Mouse (Mus musculus) urinary bladder, postnatal 4 days (tissue): ENCODE data around the gene Atp11a.

Source experiments
- DNase-seq, 2 experiments: peaks; one replicate each; pipeline ENCODE4 v3.0.0; 2021 to 2022; ENCODE audit warnings: low spot score in 2 of 2

Gene Atp11a

DNA sequence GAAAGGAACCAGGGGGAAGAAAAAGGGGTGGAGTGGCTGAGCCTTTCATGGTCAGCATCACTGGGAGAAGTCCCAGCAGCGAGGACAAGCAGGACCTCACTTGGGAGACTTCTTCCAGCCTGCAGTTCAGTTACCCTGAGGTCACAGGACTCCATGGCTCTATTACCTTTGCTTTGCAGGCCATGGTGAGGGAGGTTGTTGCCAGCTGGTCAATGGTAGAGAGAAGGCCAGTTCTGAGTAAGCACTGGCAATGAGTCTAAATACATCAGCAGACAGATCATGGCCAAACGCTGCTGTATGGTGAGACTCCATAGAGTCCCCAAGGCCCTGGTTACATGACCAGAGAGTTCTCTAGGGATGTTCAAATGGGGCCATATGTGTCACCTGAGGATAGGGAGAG lies 15.5 kb downstream of the Atp11a start:
- DNase-seq, result no peak

DNA sequence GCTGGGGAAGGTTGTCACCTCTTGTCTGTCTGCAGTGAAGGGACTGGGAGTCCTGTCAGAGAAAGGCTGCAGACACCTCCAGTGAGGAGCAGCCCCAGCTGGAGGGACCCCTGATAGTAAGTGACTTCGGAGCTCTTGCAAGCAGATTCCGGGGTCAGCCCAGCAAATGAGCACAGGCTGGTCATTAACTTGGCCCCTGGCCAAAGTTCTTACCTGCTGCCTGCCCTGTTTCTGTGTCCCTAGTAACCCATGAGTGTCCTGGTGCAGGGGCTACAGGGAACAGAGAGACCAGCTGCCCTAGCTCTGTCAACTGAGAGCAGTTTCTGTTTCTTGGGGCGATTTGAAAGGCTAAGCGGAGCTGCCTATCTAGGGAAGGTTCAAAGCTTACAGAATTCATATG lies 17.1 kb downstream of the Atp11a start:
- DNase-seq, result no peak

DNA sequence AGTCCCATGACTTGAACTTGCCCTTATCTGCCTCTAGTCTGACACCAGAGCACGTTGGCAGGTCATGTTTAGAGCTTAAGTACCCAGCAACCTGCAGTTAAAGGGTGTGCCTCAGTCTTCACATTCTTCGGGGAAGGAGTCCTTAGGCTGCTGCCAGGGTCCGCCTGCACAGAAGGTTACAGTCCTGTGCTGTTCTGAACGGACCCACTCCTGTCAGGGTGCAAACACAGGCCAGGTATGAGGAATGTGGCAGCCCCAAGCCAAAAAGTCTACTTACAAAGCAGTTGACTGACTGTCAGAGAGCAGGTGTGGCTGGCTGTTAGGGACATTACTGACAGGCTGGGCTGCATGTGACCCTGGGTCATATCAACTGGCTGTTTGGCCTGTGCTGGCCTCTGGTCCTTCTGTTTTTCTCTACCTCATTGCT lies 18.1 kb downstream of the Atp11a start:
- DNase-seq, result no peak

DNA sequence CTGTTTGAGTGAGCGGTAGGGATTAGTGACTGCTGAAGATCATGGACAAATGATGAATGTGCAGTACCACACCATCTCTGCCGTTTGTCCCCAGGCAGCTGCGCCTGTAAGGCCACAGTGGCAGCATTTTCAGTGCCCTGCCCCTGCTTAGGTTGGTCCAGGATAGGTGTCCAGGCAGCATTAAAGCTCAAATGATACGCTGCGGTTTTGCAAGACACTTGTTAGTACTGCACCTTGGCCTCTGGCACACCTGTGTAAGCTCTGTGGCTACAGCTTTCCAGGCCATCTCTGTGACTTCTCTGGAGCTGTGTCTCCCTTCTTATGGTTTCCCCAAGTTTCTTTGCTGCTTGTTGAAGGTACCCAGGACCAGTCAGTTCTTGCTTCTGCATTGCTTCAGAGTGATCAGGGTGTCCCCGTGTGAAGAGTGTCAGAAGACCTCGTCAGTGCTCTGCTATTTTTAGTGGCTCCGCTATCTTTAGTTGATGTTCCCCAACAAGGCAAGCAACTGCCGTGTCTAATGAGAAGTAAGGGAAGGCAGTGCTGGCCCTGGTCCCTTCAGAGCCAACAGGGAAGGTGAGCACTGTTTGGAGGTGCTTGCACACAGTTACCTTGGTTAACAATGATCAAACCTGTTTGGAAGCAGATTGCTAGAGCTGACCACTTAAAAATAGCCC lies 18.6 kb downstream of the Atp11a start:
- DNase-seq, result no peak

DNA sequence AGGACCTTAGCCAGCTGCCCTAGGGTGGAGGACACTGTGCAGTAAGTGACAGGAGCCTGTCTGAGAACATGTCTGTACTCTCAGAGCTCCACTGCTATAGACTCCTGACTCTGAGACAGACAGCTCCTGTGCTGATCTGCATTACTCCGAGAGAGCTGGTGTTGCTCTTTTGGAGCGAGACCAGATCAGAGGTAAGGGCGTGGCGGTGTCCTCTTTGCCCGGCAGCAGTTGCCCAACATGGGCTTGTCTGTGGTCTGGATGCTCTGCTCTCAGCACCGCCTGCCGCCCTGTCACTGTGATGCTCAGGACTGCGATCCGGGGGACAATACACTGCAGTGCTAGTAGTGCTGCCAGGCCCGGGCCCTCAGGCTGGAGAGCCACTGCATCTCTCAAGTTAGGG lies 19.4 kb downstream of the Atp11a start:
- no peak for DNase-seq

DNA sequence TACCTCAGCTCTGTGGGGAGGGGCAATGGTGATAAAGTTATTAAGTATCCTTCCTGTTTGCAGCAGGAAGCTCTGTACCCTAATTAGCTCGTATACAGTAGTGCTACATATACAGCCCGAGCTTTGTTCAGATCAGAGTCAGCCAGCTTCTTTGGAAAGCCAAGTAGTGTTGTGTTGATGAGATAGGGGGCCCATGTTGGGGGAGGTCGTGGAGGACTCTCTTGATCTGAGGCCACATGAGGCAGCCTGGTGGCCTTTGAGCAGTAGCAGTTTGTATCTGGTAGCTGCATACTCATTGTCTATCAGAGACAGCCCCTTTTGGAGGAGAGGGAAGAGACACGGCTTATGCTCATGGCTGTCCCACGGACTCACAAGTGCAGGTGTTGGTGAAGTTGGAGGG lies 20.4 kb downstream of the Atp11a start:
- DNase-seq, result no peak

DNA sequence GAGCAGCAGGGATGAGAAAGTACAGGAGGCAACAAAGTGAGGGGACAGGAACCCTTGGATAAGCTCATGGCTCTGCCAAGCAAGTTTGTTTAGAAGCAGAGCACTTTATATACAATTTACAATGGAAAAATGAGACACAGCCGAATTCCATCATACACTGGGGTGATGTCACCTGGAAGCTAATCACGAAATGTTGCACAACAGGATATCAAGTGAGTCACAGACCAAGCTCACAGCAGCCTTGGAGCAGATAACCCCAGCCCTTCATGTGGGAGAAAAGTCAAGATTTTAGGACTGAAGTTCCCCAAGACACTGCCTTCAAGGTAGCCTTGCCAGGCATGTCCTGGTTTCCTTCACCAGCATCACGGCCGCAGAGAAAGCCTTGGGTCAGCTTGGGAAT lies 22.7 kb downstream of the Atp11a start:
- DNase-seq, result no peak

DNA sequence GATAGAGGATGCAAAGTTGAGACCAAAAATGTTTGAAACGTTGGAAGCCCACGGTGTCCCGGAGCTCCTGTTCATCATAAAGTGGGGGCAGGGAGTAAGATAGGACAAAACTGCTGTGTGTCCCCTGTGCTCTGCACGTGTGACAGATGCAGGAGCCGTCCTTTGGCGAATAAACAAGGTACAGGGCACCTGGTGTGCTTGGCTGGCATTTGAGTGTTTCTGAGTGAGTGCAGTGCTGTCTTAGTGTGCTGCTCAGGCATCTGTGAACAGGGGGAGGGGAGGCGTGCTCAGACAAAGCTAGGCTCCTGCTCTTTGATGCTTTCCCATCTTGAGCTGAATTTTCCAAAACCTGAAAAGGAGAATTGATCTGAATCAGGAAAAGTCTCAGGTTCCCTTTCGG lies 28.7 kb downstream of the Atp11a start:
- no peak for DNase-seq

DNA sequence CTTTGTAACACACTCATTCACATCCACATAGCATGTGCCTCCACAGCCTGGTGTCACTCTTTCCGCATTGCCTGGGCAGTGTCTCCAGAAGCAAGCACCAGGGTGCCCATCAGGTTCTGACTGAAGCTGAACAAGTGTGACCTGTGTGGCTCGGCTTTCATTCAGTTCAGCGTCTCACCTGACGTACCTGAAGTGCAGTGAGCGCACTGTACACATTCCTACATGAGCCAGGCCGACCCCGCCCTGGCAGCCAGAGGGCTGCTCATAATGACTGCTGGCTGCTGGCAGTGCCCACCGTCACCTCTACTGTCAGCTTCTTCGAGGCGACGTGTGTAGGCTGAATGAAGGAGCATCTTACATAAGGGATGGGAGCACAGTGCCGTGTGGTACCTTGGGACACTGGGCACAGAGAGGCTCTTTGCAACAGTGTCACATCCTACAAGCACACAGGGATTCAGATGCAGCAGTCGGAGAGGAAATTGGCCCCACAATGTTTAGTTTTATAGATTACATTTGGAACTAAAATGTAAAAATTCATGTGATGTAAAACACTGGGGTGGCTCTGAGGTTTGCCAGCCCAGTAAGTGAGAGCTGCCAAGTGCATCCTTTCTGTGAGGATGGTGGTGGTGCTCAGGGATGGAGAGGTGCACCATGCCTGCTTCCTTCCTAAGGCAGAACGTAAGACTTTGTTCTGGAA lies 29.6 kb downstream of the Atp11a start:
- no peak for DNase-seq

DNA sequence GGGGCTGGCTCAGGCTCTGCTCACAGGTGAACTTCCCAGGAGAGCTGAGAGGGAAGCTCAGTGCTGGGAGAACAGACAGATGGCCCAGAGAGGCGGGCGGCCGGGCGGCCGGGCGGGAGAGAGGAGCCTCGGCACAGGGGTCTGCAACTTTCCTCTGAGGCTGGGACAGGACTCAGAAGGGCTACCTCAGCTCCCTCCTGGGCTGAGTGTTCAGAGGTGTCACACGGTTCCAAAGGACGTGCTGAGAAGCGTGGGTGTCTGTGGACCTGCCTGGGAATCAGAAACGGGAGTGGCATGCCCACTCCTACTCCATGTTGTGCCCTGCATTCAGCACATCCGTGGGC lies 30.1 kb downstream of the Atp11a start:
- no peak for DNase-seq

DNA sequence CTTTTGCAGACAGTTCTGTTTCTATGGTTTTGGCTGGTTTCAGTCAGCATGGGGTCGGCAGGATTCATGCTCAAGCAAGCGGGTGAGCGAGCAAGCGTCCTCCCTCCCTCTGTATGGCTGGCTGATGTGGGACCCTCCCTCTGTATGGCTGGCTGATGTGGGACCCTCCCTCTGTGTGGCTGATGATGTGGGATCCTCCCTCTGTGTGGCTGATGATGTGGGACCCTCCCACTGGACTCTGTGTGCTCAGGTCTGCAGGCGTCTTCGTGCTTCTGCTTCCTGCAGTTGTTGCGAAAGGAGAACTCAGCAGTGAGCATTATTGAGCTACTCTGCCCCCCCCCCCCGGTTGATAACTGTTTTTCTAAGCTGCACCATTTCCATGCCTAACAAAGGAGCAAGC lies 30.6 kb downstream of the Atp11a start:
- no peak for DNase-seq

DNA sequence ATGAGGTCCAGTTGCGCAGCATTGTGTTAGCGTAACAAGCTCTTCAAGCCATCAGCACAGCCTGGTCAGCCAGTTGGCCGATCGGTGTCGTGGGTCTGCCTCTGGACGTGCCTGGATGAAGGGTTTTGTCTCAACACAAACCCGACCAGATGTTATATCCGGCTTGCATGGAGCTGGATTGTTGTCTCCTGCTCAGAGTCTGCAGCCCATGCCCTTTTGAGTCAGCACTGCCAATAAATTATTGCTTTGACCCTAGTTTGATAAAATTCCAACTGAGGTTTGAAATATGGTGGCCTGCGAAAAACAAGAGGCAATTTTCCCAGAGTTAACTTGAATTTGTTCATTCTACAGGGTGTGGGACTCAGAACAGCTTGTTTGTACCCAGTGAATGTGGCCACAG lies 31.9 kb downstream of the Atp11a start:
- no peak for DNase-seq

DNA sequence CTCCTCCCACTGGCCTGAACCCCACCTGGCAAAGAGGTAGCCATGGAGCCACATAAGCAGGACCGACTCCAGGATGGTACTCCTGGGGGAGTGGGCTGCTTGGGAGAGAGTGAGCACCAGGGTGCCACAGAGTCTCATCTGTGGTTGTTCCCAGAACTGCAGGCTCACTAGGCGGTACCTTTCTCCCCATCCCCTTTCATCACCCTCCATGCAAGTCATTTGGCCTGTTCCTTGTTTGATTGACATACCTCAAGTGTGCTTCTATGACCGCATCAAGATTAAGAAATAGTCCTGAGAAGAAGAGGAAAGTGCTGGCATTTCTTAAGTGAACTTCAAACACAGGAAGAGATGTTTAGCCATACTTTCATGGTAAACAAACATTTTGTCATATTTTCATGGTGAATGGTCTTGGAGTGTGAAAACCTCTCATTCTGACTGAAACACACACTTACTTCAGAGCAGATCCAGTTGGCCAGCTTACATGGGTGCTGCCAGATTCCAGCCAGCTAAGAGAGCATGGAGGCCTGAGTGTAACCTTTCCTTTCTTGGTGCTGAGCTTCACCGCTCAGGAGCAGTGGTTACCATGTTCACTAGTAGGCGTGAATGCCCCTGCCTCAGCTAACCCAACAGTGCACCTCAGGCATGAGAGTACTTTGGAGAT lies 38.3 kb downstream of the Atp11a start:
- DNase-seq, result no peak

DNA sequence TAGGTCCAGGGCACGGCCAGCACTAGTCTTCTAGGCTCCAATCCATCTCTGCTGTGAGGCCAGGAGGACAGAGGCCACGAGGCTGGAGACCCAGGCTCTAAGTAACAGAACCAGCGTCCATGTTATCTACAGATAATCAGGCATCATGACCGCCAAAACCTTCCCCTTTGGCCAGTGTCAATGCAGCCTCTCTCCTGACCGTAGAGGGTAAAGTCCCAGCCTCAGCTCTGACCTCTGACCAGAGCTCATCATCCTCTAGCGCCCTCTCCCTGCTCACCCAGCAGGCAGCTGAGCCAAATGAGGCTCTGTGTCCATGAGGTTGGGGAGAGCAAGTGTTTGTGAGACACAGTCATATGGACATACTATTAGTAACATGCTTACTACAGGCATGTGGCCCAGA lies 42.3 kb downstream of the Atp11a start:
- DNase-seq, result no peak

DNA sequence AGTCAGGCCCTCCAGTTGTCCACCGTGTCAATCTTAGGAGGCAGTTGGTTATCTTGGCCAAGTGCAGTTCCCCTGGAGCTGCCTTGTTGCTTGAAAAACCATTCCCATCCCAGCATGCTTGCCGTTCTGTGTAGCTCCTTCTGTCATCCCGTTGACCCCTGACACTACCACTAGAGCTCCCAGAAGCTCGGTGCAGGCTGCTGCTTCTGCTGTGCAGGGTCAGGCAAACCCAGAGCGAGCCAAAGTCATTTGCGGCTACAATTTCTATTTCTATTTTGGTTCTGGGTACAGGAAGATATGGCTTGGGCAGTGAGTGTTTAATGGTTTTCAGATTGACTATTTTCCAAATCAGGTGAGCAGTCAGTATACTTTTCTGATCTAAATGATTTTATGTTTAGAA lies 43.0 kb downstream of the Atp11a start:
- no peak for DNase-seq

DNA sequence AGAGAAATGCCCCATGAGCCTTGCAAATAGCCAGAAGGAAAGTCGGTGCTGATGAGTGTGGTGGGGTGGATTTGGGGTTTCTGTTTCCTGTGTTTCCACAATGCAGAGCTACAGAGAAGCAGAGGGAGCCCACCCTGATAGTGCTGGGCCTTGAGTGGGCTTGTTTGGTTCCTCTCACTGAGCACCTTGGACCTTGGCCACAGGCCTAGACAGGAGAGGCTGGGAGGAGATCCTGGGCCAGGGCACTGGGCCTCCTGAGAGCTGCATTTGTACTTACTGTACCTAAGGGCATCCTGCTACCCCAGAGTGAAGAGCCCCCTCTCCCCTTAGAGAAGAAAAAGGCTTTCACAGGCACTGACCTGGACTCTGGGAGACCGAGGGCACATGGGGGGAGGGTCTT lies 43.4 kb downstream of the Atp11a start:
- no peak for DNase-seq

DNA sequence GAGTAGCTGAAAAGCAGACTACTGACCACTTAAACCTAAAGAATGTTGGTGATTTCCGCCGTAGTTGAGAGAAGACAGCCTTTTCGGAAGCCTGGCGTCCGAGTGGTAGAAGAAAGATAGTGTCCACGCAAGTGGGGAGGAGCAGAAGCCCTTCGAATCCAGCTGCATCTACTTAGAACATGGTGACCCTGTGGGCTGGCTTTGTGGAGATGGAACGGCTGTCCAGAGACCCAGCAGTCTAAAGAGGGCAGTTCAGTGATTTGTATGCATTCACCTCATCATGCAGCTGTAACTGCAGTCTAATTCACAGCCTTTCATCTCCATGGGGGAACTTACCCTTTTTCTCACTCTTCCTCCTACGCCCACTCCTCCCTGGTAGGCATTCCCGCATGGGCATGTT lies 44.8 kb downstream of the Atp11a start:
- no peak for DNase-seq

DNA sequence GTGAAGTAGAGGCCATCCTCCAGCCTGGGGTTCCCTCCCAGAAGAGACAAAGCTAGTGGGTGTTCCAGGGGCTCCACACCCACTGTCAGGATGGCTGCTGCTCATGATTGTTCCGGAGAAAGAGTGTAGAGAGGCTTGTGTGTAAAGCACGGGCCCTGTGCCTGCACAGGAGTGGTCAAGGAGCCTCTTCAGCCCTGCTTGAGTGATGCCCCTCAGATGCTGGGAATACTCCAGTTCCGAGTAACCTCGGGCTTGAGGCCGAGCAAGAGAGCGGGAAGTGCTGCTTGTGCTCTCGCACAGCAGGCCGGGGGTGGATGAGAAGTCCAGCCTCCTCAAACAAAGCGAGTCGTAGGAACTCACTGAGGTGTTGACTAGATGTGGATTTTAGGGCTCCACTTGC lies 46.3 kb downstream of the Atp11a start:
- no peak for DNase-seq

DNA sequence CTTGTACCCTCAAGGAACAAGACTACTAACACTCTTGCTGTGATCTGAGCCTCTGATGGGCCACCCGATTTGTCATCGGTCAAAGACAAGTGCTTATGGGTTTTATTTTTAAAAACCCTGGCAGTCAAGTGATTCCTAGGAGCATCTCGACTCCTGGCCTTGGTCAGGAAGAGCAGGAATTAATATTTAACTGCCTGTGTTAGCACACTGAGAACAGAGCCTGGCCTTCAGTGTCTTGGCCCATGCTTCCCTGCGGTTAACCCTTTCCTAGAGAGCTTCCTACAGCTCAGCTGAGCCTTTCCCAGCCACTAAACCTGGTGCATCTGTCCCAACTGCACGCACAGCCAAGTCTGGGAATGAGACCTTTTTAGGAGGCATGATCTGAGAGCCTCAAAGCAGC lies 48.1 kb downstream of the Atp11a start:
- DNase-seq, result no peak

DNA sequence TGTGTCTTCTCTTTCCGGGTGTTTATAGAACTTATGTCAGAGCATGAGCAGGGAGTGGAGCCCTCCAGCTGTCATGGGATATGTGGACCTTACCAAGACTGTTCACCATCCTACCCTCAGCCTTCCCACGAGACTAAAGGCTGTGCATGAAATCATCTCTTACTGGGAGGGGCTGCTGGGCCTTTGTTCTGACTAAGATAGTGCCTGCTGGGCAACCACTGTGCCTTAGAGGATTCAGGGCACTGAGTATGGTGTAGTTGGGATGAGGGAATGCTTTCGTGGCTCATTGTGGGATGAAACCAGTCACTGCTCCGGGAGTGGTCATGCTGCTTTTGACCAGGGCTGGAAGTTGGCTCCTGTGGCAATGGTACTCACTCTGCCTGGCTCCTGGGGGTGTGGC lies 48.8 kb downstream of the Atp11a start:
- DNase-seq, result no peak

DNA sequence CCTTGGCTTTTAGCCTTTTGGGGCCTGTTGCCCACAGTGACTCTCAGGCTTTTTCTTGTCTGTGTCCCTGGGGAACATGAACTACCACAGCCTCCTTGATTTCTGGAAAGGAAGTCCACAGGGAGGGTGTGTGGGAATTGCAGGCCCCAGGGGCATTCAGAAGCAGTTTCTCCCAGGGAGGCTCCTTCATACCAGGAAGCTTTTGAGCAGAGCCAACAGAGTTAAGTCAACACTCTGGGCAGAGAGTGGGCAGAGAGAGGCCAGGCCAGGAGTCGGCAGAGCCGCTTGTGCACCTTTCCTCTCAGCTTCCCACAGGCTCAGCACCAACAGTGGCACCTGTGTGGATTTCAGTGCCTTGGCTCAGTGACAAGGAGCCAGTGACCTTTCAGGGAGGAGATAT lies 51.2 kb downstream of the Atp11a start:
- no peak for DNase-seq

DNA sequence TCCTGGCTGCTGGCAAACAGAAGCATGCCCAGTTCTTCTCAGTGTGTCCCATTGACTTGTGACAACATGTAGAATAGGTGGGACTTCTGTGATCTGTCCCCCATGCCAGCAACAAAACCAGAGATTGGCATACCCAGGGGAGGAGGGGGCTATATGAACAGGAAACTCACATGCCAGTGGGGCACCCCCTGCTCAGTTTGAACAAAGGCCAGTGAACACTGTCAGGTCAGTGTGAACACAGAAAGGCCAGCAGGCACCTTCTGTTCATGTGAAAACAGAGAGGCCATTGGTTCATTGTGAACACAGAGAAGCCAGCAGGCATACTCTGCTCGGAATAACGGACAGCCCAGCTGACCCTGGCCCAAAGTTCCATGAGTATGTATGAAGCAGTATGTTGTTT lies 52.7 kb downstream of the Atp11a start:
- no peak for DNase-seq

DNA sequence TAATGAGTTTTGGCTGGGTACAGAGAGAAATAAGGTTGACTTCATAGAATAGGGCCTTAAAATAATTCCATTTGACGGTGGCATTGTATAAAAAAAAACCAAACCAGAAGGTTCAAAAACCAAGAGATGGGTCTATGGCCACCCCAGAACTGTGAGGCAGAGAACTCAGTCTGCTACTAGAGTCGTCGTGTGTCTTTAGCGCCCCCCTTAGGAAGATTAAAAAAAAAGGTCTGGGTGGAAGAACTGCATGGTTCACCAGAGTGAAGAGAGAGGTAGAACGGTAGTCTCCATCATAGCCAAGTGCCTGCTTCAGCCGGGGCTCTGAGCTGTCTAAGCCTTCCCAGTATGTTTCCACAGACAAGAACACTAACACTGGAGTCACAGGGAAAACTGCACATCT lies 54.4 kb downstream of the Atp11a start:
- DNase-seq, result no peak

DNA sequence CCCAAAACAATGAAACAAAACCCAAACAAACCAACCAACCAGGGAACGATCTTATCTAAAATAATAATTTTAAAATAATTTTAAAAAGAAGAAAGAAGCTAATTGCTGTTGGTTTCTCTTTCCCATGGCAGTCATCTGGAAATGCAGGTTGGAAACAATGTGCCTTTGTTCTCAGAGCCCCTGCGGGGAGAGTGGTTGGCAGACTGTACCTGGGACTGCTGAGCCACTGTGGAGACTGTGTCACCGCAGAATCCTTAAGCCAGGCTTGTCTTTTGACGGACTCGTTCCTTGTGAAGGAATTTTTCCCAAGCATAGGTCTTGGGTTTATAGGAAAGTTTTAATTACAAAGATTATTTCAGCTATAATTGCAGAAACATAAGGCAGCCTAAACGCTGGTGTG lies 59.6 kb downstream of the Atp11a start:
- DNase-seq, result no peak
